Mouse (Mus musculus) embryonic stem cell, embryonic (primary cell): Measurements from ENCODE around the gene H2al1c.
"Not testable (repeated sequence)": the region's sequence is repeated elsewhere in the genome, so short reads cannot be mapped to it uniquely, and the experiment has no call there.

Experiments used
- CTCF ChIA-PET, 4 experiments: fragments of 300-600 bp in 2 of 4; fragments of 350-600 bp in 2 of 4; sonication (Branson Sonifier 250); formaldehyde crosslinking; loops; one replicate each; lab custom pipeline; 2022; ENCODE audit warnings: inconsistent platforms in 2 of 4; lab: Charles Lee
- POLR2A ChIA-PET, 4 experiments: fragments of 300-600 bp in 2 of 4; fragments of 350-600 bp in 2 of 4; sonication (Branson Sonifier 250); formaldehyde crosslinking; loops; one replicate each; lab custom pipeline; 2022; ENCODE audit warnings: antibody characterized with exemption in 4 of 4, inconsistent platforms in 1 of 4; lab: Charles Lee

The H2al1c gene

DNA sequence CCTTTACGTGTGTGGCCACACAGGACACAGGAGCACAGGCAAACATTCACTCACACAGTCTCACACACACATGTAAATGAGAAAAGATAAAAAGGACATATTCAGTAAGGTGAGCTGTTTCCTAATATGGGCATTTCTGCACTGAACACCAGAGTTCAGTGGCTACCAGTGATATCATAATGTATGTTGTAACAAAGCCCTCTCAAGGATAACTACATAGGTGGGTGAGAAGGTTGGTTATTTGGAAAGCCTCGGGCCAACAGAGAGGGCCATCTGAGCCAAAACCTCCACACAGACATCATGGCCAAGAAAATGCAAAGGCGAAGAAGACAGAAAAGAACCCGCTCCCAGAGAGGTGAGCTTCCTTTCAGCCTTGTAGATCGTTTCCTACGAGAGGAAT lies at the start of gene H2al1c:
Gene H2al1c (plus strand): TSS at position 301 of the 400 bp plus-strand sequence.
- CTCF ChIA-PET, POLR2A ChIA-PET: not testable (repeated sequence)

DNA sequence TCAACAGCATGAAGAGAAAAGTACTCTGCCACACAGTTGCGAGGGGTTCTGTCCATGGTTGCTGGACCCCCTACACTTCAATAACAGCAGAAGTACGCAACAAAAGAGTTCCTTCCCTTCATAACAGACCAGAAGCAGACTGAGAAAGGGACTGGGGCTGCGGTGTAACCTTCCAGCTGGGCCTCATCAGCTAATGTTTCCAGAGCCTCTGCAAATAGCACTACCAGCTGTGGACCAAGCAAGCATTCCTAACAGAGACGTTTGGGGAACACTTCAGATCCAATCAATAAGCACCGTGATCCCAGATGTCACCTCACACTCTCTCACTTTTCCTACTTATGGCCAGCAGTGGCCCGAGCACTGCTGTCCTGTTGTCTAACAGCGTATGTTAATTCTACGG lies 40.5 kb upstream of the H2al1c start:
- ChIA-PET CTCF (no interaction called here), POLR2A (no interaction called here)

DNA sequence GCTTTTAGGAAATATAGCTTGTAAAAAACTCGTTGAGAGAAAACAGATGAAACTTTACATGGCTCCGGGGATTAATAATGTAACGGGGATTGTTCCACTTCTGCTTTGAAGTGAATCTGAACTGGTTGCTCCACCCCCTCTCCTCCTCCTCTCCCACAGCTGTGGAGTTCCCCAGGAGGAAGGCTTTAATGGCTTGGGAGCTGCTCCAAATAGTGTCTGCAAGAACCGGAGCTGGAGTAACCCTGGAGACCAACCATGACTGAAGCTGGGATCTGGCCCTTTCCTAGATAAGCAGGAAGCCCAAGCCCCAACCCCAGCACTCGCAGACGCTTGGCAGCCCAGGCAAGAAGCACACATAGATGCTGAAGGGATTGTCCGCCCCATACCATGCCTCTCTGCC lies 37.7 kb upstream of the H2al1c start:
- ChIA-PET CTCF (no interaction called here), POLR2A (interaction anchor here in 2 of 4 experiments (0.5 to 0.6 kb wide), 2 partner anchors 735 to 1237 kb away, joined by 3 to 12 read pairs; no protein-coding TSS in a partner anchor)

DNA sequence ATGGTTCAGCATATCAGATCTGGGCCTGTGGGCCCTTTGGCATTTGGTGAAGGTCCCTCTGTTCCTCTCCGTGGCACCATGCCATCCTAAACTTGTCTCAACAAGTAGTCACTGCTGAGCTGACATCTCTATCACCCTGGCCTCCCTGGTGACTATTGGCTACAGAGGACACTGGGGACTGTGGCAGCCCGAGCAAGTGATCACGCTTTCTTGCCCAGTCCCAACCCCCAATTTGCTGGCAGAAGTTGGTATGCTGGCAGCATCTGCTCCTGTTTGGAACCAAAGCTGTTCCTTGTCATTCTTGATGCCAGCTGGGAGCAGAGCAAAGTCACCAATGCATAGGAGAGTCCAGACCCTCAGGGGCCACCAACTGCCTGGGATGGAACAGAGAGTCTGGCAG lies 36.4 kb upstream of the H2al1c start:
- ChIA-PET POLR2A (no interaction called here), CTCF (no interaction called here)

DNA sequence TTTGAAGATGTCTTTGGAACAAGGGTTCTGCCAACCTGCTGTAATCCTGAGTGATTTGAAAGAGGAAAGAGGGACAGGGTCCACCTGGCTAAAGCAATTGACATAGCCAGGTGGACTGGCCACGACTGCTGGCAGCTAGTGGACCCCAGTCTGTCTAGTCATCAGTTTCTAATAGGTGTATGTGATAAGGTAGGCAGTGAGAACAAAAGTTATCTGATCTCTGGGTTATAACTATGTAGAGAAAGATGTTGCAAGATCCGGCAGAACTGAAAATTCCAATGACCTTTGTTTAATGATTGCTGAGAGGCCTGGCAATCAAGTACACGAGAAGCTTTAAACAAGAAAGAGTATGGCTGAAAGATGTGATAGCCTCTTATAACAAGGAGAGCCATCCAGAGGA lies 32.3 kb upstream of the H2al1c start:
- CTCF ChIA-PET, result no interaction called here
- POLR2A ChIA-PET, result no interaction called here

DNA sequence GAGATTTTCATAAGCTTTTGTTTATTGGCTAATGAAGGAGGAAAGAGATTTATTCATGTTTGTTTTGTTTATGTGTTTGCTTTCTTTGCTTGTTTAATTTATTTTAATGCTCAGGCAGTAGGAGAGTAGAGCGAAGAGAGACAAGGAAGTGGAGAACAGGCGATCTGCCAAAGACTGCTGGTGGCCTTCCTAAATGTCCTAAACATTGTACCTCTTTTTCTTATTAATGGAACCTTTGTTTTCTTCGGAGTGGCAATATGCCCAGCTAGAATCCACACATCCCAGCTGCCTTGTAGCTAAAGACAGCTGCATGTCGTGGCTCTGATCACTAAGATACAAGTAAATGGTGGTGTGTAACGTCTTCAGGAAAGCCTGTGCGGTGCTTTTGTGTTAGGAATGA lies 28.4 kb upstream of the H2al1c start:
- ChIA-PET CTCF (no interaction called here), POLR2A (no interaction called here)

DNA sequence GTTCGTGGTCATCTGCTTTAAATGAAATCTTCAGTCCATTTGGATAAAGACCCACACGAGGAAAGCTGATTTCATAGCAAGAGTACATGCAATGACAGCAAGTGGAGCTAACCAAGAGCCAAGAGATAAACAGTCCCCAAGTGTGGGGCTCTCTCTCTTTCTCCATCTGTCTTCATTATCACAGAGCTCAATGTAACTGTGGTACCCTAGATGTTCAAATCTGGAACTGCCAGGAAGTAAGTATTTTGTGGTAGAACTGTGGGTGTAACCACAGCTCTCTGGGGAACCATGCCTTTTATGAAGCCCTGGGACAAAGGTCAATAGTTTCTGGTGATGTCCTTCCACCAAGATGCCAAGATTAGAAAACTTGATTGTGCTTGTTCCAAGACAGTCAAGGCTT lies 24.7 kb upstream of the H2al1c start:
- CTCF ChIA-PET, result no interaction called here
- POLR2A ChIA-PET, result no interaction called here

DNA sequence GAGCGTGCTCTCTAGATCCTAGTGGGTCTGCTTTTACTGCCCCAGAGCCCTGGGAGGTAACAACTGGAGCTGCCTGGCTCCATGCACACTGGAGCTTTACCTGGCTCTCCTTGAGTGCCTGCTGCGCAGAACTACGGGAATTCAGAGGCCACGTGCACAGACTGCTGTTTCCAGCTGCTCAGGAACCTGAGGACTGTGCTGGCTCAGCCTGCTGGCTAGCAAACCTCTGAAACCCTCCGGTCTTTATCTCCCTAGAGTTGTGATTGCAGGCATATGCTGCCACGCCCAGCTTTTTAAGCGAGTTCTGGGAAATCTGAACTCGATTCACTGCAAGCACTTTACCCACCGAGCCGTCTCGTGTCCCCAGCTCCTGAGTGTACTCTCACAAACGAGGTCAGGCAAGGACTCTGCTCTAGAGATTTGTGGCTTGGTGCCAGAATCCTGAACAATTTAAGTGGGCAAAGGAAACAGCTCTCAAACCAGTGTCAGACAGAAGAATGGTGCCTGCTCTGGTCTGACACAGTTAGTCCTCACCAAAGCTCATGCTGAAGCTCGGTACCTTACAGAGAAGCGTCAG lies 17.1 kb upstream of the H2al1c start:
- CTCF ChIA-PET, result interaction anchor here in 1 of 4 experiments (0.6 kb wide), 1 partner anchor 406 kb away, joined by 9 read pairs; no protein-coding TSS in a partner anchor
- POLR2A ChIA-PET, result interaction anchor here in 1 of 4 experiments (0.6 kb wide), 1 partner anchor 908 kb away, joined by 3 read pairs; no protein-coding TSS in a partner anchor

DNA sequence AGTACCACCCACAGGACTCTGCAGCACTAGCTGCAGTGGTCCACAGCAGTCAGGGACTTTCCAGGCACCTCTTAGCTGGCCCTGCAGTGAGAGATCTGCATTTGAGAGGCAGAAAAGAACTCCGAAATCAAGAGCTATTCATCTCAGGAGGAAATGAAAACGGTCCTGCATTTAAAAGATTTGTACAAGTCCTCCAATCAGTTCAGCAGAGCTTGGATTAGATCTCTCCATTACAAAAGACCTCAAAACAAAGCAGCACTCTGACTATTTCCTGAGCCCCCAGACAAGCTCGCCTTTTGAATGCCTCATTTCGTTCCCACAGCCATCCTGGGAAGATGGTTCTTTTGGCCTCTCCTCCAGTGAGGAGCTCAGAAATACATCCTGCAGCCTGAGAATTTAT lies 16.2 kb upstream of the H2al1c start:
- CTCF ChIA-PET, result interaction anchor here in 1 of 4 experiments (0.6 kb wide), 1 partner anchor 1732 kb away, joined by 3 read pairs; no protein-coding TSS in a partner anchor
- POLR2A ChIA-PET, result interaction anchor here in 1 of 4 experiments (1.4 kb wide), 1 partner anchor 11 kb away, joined by 3 read pairs; no protein-coding TSS in a partner anchor

DNA sequence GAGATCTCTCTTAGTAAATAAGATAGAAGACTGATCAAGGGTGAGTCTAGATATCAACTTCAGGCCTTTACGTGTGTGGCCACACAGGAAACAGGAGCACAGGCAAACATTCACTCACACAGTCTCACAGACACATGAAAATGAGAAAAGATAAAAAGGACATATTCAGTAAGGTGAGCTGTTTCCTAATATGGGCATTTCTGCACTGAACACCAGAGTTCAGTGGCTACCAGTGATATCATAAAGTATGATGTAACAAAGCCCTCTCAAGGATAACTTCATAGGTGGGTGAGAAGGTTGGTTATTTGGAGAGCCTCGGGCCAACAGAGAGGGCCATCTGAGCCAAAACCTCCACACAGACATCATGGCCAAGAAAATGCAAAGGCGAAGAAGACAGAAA lies 6.5 kb upstream of the H2al1c start, which contains the start of gene H2al1a:
Gene H2al1a (plus strand): TSS at position 301 of the 400 bp plus-strand sequence.
- POLR2A ChIA-PET, CTCF ChIA-PET: not testable (repeated sequence)

DNA sequence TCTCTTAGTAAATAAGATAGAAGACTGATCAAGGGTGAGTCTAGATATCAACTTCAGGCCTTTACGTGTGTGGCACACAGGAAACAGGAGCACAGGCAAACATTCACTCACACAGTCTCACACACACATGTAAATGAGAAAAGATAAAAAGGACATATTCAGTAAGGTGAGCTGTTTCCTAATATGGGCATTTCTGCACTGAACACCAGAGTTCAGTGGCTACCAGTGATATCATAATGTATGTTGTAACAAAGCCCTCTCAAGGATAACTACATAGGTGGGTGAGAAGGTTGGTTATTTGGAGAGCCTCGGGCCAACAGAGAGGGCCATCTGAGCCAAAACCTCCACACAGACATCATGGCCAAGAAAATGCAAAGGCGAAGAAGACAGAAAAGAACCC lies 3.3 kb upstream of the H2al1c start, which contains the start of gene H2al1b:
Gene H2al1b (plus strand): TSS at position 301 of the 400 bp plus-strand sequence.
- POLR2A ChIA-PET, CTCF ChIA-PET: not testable (repeated sequence)

DNA sequence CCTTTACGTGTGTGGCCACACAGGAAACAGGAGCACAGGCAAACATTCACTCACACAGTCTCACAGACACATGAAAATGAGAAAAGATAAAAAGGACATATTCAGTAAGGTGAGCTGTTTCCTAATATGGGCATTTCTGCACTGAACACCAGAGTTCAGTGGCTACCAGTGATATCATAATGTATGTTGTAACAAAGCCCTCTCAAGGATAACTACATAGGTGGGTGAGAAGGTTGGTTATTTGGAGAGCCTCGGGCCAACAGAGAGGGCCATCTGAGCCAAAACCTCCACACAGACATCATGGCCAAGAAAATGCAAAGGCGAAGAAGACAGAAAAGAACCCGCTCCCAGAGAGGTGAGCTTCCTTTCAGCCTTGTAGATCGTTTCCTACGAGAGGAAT lies 3.1 kb downstream of the H2al1c start, which contains the start of gene H2al1d:
Gene H2al1d (plus strand): TSS at position 301 of the 400 bp plus-strand sequence.
- POLR2A ChIA-PET, CTCF ChIA-PET: not testable (repeated sequence)

DNA sequence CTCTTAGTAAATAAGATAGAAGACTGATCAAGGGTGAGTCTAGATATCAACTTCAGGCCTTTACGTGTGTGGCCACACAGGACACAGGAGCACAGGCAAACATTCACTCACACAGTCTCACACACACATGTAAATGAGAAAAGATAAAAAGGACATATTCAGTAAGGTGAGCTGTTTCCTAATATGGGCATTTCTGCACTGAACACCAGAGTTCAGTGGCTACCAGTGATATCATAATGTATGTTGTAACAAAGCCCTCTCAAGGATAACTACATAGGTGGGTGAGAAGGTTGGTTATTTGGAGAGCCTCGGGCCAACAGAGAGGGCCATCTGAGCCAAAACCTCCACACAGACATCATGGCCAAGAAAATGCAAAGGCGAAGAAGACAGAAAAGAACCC lies 6.2 kb downstream of the H2al1c start, which contains the start of gene H2al1e:
Gene H2al1e (plus strand): TSS at position 301 of the 400 bp plus-strand sequence.
- POLR2A ChIA-PET, CTCF ChIA-PET: not testable (repeated sequence)

DNA sequence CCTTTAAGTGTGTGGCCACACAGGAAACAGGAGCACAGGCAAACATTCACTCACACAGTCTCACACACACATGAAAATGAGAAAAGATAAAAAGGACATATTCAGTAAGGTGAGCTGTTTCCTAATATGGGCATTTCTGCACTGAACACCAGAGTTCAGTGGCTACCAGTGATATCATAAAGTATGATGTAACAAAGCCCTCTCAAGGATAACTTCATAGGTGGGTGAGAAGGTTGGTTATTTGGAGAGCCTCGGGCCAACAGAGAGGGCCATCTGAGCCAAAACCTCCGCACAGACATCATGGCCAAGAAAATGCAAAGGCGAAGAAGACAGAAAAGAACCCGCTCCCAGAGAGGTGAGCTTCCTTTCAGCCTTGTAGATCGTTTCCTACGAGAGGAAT lies 9.4 kb downstream of the H2al1c start, which contains the start of gene H2al1f:
Gene H2al1f (plus strand): TSS at position 301 of the 400 bp plus-strand sequence.
- POLR2A ChIA-PET, CTCF ChIA-PET: not testable (repeated sequence)

DNA sequence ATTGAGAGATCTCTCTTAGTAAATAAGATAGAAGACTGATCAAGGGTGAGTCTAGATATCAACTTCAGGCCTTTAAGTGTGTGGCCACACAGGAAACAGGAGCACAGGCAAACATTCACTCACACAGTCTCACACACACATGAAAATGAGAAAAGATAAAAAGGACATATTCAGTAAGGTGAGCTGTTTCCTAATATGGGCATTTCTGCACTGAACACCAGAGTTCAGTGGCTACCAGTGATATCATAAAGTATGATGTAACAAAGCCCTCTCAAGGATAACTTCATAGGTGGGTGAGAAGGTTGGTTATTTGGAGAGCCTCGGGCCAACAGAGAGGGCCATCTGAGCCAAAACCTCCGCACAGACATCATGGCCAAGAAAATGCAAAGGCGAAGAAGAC lies 12.5 kb downstream of the H2al1c start, which contains the start of gene H2al1g:
Gene H2al1g (plus strand): TSS at position 301 of the 400 bp plus-strand sequence.
- POLR2A ChIA-PET, CTCF ChIA-PET: not testable (repeated sequence)

DNA sequence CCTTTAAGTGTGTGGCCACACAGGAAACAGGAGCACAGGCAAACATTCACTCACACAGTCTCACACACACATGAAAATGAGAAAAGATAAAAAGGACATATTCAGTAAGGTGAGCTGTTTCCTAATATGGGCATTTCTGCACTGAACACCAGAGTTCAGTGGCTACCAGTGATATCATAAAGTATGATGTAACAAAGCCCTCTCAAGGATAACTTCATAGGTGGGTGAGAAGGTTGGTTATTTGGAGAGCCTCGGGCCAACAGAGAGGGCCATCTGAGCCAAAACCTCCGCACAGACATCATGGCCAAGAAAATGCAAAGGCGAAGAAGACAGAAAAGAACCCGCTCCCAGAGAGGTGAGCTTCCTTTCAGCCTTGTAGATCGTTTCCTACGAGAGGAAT lies 15.7 kb downstream of the H2al1c start, which contains the start of gene H2al1h:
Gene H2al1h (plus strand): TSS at position 301 of the 400 bp plus-strand sequence.
- CTCF ChIA-PET, POLR2A ChIA-PET: not testable (repeated sequence)

DNA sequence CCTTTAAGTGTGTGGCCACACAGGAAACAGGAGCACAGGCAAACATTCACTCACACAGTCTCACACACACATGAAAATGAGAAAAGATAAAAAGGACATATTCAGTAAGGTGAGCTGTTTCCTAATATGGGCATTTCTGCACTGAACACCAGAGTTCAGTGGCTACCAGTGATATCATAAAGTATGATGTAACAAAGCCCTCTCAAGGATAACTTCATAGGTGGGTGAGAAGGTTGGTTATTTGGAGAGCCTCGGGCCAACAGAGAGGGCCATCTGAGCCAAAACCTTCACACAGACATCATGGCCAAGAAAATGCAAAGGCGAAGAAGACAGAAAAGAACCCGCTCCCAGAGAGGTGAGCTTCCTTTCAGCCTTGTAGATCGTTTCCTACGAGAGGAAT lies 18.9 kb downstream of the H2al1c start, which contains the start of gene H2al1i:
Gene H2al1i (plus strand): TSS at position 301 of the 400 bp plus-strand sequence.
- CTCF ChIA-PET, result not testable (repeated sequence)

DNA sequence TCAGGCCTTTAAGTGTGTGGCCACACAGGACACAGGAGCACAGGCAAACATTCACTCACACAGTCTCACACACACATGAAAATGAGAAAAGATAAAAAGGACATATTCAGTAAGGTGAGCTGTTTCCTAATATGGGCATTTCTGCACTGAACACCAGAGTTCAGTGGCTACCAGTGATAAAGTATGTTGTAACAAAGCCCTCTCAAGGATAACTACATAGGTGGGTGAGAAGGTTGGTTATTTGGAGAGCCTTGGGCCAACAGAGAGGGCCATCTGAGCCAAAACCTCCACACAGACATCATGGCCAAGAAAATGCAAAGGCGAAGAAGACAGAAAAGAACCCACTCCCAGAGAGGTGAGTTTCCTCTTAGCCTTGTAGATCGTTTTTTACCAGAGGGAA lies 22.1 kb downstream of the H2al1c start, which contains the start of gene H2al1j:
Gene H2al1j (plus strand): TSS at position 301 of the 400 bp plus-strand sequence.
- CTCF ChIA-PET, POLR2A ChIA-PET: not testable (repeated sequence)

More for the DNA sequence above, 18.9 kb downstream of the H2al1c start, which contains the start of gene H2al1i:
- POLR2A ChIA-PET, result not testable (repeated sequence)

DNA sequence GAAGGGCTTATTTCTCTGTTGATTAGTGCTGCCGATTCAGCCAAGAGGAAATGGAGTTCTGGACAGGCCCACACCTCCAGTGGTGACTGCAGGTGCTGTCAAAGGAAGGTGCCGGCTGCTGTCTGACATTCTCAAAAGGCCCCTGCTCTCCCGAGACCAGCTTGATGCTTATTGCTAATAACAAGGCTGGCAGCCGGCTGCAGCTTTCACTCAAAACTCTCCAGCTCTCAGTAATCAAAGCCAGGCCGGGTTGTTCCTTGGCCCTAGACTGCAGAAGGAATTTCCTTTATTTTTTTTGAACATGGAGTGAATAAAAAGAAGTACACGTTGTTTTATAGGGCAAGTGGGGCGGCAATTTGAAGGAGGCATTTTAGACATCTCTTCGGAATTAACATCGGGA lies 40.3 kb downstream of the H2al1c start:
- ChIA-PET CTCF (no interaction called here), POLR2A (no interaction called here)

DNA sequence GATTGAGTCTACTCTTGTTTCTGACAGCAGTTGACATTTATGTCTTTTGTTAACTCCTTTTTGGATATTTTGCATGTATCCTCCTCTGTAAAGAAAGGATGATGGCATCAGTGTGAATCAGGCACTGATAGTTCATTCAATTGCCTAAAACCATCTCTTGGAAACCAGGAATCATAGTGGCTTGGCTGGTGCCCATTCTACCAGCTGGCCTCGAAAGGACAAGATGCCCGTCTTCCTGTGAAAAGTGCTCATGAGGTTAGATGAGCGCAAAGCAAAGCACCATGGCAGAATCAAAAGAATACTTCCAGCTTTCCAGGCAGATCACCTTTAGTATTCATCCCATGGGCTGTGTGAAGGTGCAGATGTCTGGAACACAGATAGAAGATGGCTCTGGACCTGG lies 41.3 kb downstream of the H2al1c start:
- POLR2A ChIA-PET, result no interaction called here

More for the DNA sequence above, 41.3 kb downstream of the H2al1c start:
- CTCF ChIA-PET, result no interaction called here
